Mouse (Mus musculus): ENCODE measurements at regions not wholly inside any gene's neighbourhood (a gene's known extent, or its start where the extent isn't known, plus 50 kb on each side); places are given as distances from the start of the nearest gene placed in this dataset.

GRCm38 (mm10) chr12:107036357-107036756, 452.1 kb upstream of the 3110018I06Rik start:
- no peak for DNase-seq (ENCODE audit: low read depth, low spot score)
- TF ChIP-seq RAD21 (IDR thresholded peaks at IDR 0.05; ENCODE audit: low read depth, low read length) (no peak), ETS1 (IDR thresholded peaks at IDR 0.05; ENCODE audit: low read depth, low read length) (no peak), KAT2A (conservative IDR thresholded peaks at IDR 0.05; ENCODE audit: low read depth, low read length) (no peak), USF1 (IDR thresholded peaks at IDR 0.05; ENCODE audit: low read depth, low read length) (no peak), MAFK (IDR thresholded peaks at IDR 0.05; ENCODE audit: borderline replicate concordance, low read depth, low read length) (no peak), HCFC1 (IDR thresholded peaks at IDR 0.05; ENCODE audit: low read depth, low read length) (no peak), RCOR1 (IDR thresholded peaks at IDR 0.05; ENCODE audit: low read depth, low read length) (no peak), POLR2AphosphoS5 (IDR thresholded peaks at IDR 0.05; ENCODE audit: borderline replicate concordance, low read depth, low read length) (no peak), TCF12 (IDR thresholded peaks at IDR 0.05; ENCODE audit: low read depth, low read length) (no peak), CHD1 (IDR thresholded peaks at IDR 0.05; ENCODE audit: low read depth, low read length) (no peak), ZNF384 (IDR thresholded peaks at IDR 0.05; ENCODE audit: low read depth, low read length) (no peak), SIN3A (IDR thresholded peaks at IDR 0.05; ENCODE audit: low read length) (no peak), BHLHE40 (IDR thresholded peaks at IDR 0.05; ENCODE audit: borderline replicate concordance, low read depth, low read length) (no peak), POLR2A (IDR thresholded peaks at IDR 0.05; ENCODE audit: control insufficient read depth in 1 of 2, insufficient read depth in 1 of 2, low read depth in 1 of 2, low read length in 2 of 2, poor library complexity in 1 of 2) (no peak), MYC (IDR thresholded peaks at IDR 0.05; ENCODE audit: low read depth, low read length) (no peak), ZMIZ1 (IDR thresholded peaks at IDR 0.05; ENCODE audit: low read depth, low read length) (no peak), MYB (IDR thresholded peaks at IDR 0.05; ENCODE audit: low read depth, low read length) (no peak), MXI1 (IDR thresholded peaks at IDR 0.05; ENCODE audit: low read depth, low read length) (no peak), CHD2 (IDR thresholded peaks at IDR 0.05; ENCODE audit: low read length) (no peak)
- H3K9me3 ChIP-seq (replicated peaks; ENCODE audit: insufficient read depth, low read length) = no peaks in the 10 kb centered on the region
- no peaks in the 10 kb centered on the region for H3K36me3 ChIP-seq (ENCODE audit: control insufficient read depth in 1 of 2, insufficient read depth in 2 of 2, low read length in 2 of 2)
- no peak overlapping the region for H3K9ac ChIP-seq (ENCODE audit: control insufficient read depth, low read depth, low read length, poor library complexity, severe bottlenecking)
- H3K4me3 ChIP-seq (ENCODE audit: control insufficient read depth in 1 of 2, insufficient read depth in 1 of 2, low read depth in 2 of 2, low read length in 2 of 2) = no peak overlapping the region
- no peak overlapping the region for H3K27ac ChIP-seq (ENCODE audit: control insufficient read depth, low read depth, low read length)
- no peaks in the 10 kb centered on the region for H3K79me2 ChIP-seq (ENCODE audit: control insufficient read depth, insufficient read depth, low read length, poor library complexity)
- no peaks in the 10 kb centered on the region for H3K27me3 ChIP-seq (ENCODE audit: control insufficient read depth in 1 of 2, insufficient read depth in 2 of 2, low read length in 2 of 2)
- H3K4me1 ChIP-seq (ENCODE audit: control insufficient read depth in 1 of 2, insufficient read depth in 2 of 2, low read length in 2 of 2) = no peaks in the 10 kb centered on the region

- Histone ChIP-seq H3K4me3 (ENCODE audit: control insufficient read depth in 1 of 2, insufficient read depth in 1 of 2, low read depth in 2 of 2, low read length in 2 of 2) (no peak overlapping the region), H3K4me1 (ENCODE audit: control insufficient read depth in 1 of 2, insufficient read depth in 2 of 2, low read length in 2 of 2) (no peaks in the 10 kb centered on the region), H3K9ac (ENCODE audit: control insufficient read depth, low read depth, low read length, poor library complexity, severe bottlenecking) (no peak overlapping the region), H3K9me3 (replicated peaks; ENCODE audit: insufficient read depth, low read length) (no peaks in the 10 kb centered on the region), H3K36me3 (ENCODE audit: control insufficient read depth in 1 of 2, insufficient read depth in 2 of 2, low read length in 2 of 2) (no peaks in the 10 kb centered on the region), H3K27me3 (ENCODE audit: control insufficient read depth in 1 of 2, insufficient read depth in 2 of 2, low read length in 2 of 2) (no peaks in the 10 kb centered on the region), H3K79me2 (ENCODE audit: control insufficient read depth, insufficient read depth, low read length, poor library complexity) (no peaks in the 10 kb centered on the region), H3K27ac (ENCODE audit: control insufficient read depth, low read depth, low read length) (no peak overlapping the region)
- TF ChIP-seq BHLHE40 (IDR thresholded peaks at IDR 0.05; ENCODE audit: borderline replicate concordance, low read depth, low read length) = no peak
- TF ChIP-seq JUND (IDR thresholded peaks at IDR 0.05; ENCODE audit: low read depth, low read length) = no peak
- TF ChIP-seq EP300 (IDR thresholded peaks at IDR 0.05; ENCODE audit: low read depth in 1 of 2, low read length in 2 of 2) = no peak
- no peak for TF ChIP-seq ZMIZ1 (IDR thresholded peaks at IDR 0.05; ENCODE audit: low read depth, low read length)
- no peak for TF ChIP-seq RAD21 (IDR thresholded peaks at IDR 0.05; ENCODE audit: low read depth, low read length)
- TF ChIP-seq SMC3 (IDR thresholded peaks at IDR 0.05; ENCODE audit: low read depth, low read length) = no peak
- no peak for TF ChIP-seq TCF12 (IDR thresholded peaks at IDR 0.05; ENCODE audit: low read depth, low read length)
- TF ChIP-seq POLR2A (IDR thresholded peaks at IDR 0.05; ENCODE audit: control insufficient read depth in 1 of 2, insufficient read depth in 1 of 2, low read depth in 1 of 2, low read length in 2 of 2, poor library complexity in 1 of 2) = no peak
- no peak for TF ChIP-seq CHD1 (IDR thresholded peaks at IDR 0.05; ENCODE audit: low read depth, low read length)
- no peak for TF ChIP-seq ZKSCAN1 (IDR thresholded peaks at IDR 0.05; ENCODE audit: low read depth, low read length)
- no peak for TF ChIP-seq GABPA (IDR thresholded peaks at IDR 0.05; ENCODE audit: low read depth, low read length)
- TF ChIP-seq MYB (IDR thresholded peaks at IDR 0.05; ENCODE audit: low read depth, low read length) = no peak
- TF ChIP-seq HCFC1 (IDR thresholded peaks at IDR 0.05; ENCODE audit: low read depth, low read length) = no peak
- no peak for DNase-seq (ENCODE audit: low read depth, low spot score)
Observed at GRCm38 (mm10) chr12:107041927-107042652, 446.3 kb upstream of the 3110018I06Rik start.
